Mouse (Mus musculus) right cerebral cortex, postnatal 14 days (tissue): ENCODE measurements around the gene Prss54.
A peak's percentile ranks its signal among the peaks of the same experiment; 100 is the strongest.

Experiments
- DNase-seq: peaks from one replicate; pipeline ENCODE4 v3.0.0; 2022

The Prss54 gene

GRCm38 (mm10) chr8:95549871-95550829, 26.0 kb downstream of the Prss54 start:
- DNase-seq = no peak

GRCm38 (mm10) chr8:95547931-95548330, 28.2 kb downstream of the Prss54 start:
- no peak for DNase-seq

- DNase-seq = no peak
Observed at GRCm38 (mm10) chr8:95546986-95547385, 29.2 kb downstream of the Prss54 start.

- DNase-seq = no peak
Observed at GRCm38 (mm10) chr8:95545815-95546214, 30.3 kb downstream of the Prss54 start.

GRCm38 (mm10) chr8:95543065-95543464, 33.1 kb downstream of the Prss54 start:
- no peak for DNase-seq

- DNase-seq = no peak
Observed at GRCm38 (mm10) chr8:95542191-95542590, 33.9 kb downstream of the Prss54 start.

GRCm38 (mm10) chr8:95539487-95539886, 36.7 kb downstream of the Prss54 start:
- DNase-seq = no peak

GRCm38 (mm10) chr8:95533584-95534387, 42.4 kb downstream of the Prss54 start, which contains the start of gene Ccdc113:
TSS of gene Ccdc113 (plus strand) at chr8:95534085.
- DNase-seq = peak; percentile 44

GRCm38 (mm10) chr8:95532206-95532605, 43.9 kb downstream of the Prss54 start:
- no peak for DNase-seq

GRCm38 (mm10) chr8:95528750-95529310, 47.3 kb downstream of the Prss54 start:
- no peak for DNase-seq

GRCm38 (mm10) chr8:95528194-95528593, 47.9 kb downstream of the Prss54 start:
- DNase-seq = no peak

- DNase-seq = no peak
Observed at GRCm38 (mm10) chr8:95523991-95524390, 52.1 kb downstream of the Prss54 start.

GRCm38 (mm10) chr8:95516928-95517327, 59.2 kb downstream of the Prss54 start:
- no peak for DNase-seq

GRCm38 (mm10) chr8:95513219-95513618, 62.9 kb downstream of the Prss54 start:
- DNase-seq = no peak

- no peak for DNase-seq
Observed at GRCm38 (mm10) chr8:95512257-95512656, 63.9 kb downstream of the Prss54 start.
